Mouse (Mus musculus): Measurements from ENCODE around the gene Cx3cr1. TPM values are rescaled to one million over a fixed set of nuclear protein-coding genes. Genes with fewer than 3 reads are reported as not detected.

Gene Cx3cr1
- polyA plus RNA-seq, 1 experiment from 2014 or later = 9.3 TPM

DNA sequence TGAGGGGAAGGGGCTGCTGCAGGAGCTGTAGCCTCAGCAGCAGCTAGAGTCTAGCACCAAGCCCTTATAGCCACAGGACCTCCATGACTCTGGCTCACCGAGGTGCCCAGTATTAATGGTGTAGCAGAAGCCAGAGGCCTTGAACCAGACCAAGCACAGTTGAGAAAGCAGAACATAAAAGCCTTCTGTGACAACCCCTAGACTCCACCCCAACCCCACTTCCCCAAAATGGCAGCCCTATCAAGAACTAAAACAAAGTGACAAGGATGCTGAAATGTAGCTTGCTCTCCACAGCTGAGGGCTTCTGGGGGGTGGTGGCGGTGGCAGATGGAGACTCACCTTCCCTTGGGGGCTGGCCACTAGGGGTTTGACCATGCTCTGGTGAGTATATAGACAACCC, 31.5 kb upstream of the Cx3cr1 start:
- H3K27me3 ChIP-seq (replicated peaks) = no peaks in the 10 kb centered on the region
- no peaks in the 10 kb centered on the region for H3K4me1 ChIP-seq
- no peaks in the 10 kb centered on the region for H3K36me3 ChIP-seq
- H3K9ac ChIP-seq = no peak overlapping the region
- ATAC-seq (ENCODE audit: extremely low read depth, insufficient number of reproducible peaks, low FRiP score, low TSS enrichment) = no peak
- peaks cover 17% of the 10 kb centered on the region for H3K9me3 ChIP-seq
- WGBS = 83% methylated on average over 2 of the region's 2 CpGs
- no peak overlapping the region for H3K4me2 ChIP-seq
- H3K27ac ChIP-seq (replicated peaks) = no peak overlapping the region
- H3K4me3 ChIP-seq = no peak overlapping the region

DNA sequence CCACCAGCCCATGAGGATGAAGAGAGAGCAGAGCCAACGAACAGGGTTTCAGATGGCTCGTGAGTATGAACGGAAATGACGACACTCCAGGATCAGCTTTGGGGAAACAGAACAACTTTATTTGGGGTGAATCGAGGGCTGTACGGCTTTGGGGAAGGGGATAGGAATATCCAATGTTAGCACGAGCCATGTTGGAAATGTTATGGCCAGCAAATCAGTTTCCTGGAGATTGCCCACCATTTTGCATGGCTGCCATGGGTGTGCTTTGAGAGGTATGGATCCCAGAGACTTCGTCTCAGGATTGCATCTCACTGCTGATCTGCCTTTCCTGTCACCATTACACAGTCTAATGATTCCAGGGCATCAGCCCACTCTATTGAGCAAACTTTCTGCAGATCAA, 29.6 kb upstream of the Cx3cr1 start:
- no peaks in the 10 kb centered on the region for H3K4me1 ChIP-seq
- 81% methylated on average over 8 of the region's 8 CpGs for WGBS

DNA sequence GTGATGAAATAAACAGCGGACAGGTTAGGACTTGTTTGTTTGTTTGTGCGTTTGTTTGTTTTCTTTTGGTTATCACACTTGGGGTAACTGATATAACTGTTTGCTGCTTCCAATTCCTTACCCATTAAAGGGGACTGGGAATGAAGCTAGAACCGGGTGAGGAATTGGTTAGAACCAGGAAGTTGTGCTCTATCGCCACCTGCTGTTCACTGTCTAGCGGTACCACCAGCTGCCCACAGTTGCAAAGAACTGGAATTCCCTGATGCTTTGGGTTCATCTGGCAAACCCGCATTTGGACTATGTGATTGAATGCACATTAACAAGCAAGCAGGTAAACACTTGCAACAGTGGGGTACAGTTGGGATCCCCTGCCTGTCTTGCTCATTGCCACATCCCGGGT, 29.0 kb upstream of the Cx3cr1 start:
- Histone ChIP-seq H3K27me3 (replicated peaks) (no peaks in the 10 kb centered on the region), H3K4me3 (no peak overlapping the region), H3K4me1 (0 out of 2 replicates have a peak, but pooled peaks cover 3% of the 10 kb centered on the region), H3K4me2 (0 out of 2 replicates have a peak overlapping the region, but pooled peaks have one; percentile 24), H3K36me3 (no peaks in the 10 kb centered on the region), H3K27ac (replicated peaks) (no peak overlapping the region), H3K9me3 (peaks cover 12% of the 10 kb centered on the region), H3K9ac (no peak overlapping the region; the same call in 1 of the 2 replicates)
- no peak for ATAC-seq (ENCODE audit: extremely low read depth, insufficient number of reproducible peaks, low FRiP score, low TSS enrichment)
- 20% methylated on average over 7 of the region's 7 CpGs for WGBS

More for the DNA sequence above, 29.6 kb upstream of the Cx3cr1 start:
- Histone ChIP-seq H3K36me3 (no peaks in the 10 kb centered on the region), H3K27ac (replicated peaks) (no peak overlapping the region), H3K4me2 (no peak overlapping the region), H3K27me3 (replicated peaks) (no peaks in the 10 kb centered on the region), H3K9ac (no peak overlapping the region), H3K4me3 (no peak overlapping the region), H3K9me3 (peaks cover 16% of the 10 kb centered on the region)
- no peak for ATAC-seq (ENCODE audit: extremely low read depth, insufficient number of reproducible peaks, low FRiP score, low TSS enrichment)

DNA sequence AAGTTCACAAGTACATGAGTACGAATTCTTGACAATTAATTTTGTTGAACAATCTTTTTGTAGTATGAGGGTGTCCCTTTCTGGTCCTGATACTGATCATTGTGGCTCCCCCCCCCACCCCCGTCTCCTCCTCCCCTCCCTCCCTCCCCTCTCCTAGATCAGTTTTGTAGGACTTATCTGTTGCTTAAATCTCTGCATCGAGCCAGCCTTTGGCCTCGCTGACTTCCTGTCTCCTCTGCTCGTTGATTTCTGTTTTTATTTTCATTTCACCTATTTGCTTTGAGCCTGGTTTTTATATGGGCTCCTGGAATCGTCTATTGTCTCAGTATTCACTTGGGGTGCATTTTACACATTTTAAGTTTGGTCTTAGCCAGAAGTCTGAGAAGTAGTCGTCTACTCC, 26.2 kb upstream of the Cx3cr1 start:
- Histone ChIP-seq H3K4me3 (no peak overlapping the region), H3K4me2 (no peak overlapping the region), H3K9me3 (no peaks in the 10 kb centered on the region), H3K27ac (replicated peaks) (no peak overlapping the region), H3K4me1 (0 out of 2 replicates have a peak, but pooled peaks cover 3% of the 10 kb centered on the region), H3K36me3 (no peaks in the 10 kb centered on the region), H3K27me3 (replicated peaks) (no peaks in the 10 kb centered on the region), H3K9ac (no peak overlapping the region)
- ATAC-seq (ENCODE audit: extremely low read depth, insufficient number of reproducible peaks, low FRiP score, low TSS enrichment) = no peak
- WGBS = 69% methylated on average over 7 of the region's 7 CpGs

DNA sequence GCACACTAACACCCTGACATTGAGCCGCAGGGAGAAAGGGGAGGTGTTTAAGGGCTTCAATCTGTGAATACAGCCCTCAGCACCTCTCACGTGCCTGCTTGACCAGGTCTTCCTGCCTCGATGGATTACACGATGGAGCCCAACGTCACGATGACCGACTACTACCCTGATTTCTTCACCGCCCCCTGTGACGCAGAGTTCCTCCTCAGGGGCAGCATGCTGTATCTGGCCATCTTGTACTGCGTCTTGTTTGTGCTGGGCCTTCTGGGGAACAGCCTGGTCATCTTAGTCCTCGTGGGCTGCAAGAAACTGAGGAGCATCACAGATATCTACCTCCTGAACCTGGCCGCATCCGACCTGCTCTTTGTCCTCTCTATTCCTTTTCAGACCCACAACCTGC, 24.0 kb upstream of the Cx3cr1 start:
- no peaks in the 10 kb centered on the region for H3K9me3 ChIP-seq
- 0 out of 2 replicates have a peak, but pooled peaks cover 3% of the 10 kb centered on the region for H3K4me1 ChIP-seq
- no peaks in the 10 kb centered on the region for H3K27me3 ChIP-seq (replicated peaks)
- no peak overlapping the region for H3K9ac ChIP-seq
- H3K4me3 ChIP-seq = no peak overlapping the region
- ATAC-seq (ENCODE audit: extremely low read depth, insufficient number of reproducible peaks, low FRiP score, low TSS enrichment) = no peak
- no peak overlapping the region for H3K27ac ChIP-seq (replicated peaks)
- 75% methylated on average over 13 of the region's 13 CpGs for WGBS
- no peaks in the 10 kb centered on the region for H3K36me3 ChIP-seq
- H3K4me2 ChIP-seq = no peak overlapping the region

DNA sequence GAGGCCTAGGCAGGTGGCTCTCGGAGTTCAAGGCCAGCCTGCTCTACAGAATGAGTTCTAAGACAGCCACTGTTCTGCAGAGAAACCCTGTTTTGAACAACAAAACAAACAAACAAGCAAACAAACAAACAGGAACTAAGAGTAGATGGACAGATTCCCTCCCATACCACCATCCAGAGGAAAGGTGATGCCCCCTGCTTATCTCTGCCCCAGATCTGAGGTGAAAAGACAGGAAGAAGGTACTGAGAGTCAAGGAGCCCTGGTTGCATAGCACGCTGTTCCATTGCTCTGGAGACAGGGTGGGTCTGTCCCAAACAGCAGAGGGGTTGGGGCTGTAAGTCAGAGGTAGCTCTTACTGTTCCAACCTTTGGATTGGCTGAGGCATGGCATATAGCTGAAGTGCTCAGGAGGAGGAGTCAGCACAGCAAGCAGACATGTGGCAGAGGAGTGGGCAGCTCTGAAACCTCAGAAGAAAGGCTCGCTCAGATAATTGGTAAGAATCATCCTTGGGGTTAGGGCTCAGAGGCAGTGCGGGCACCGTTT, 22.1 kb upstream of the Cx3cr1 start, which contains the start of gene Ccr8:
Gene Ccr8 (plus strand): TSS at position 419 of the 543 bp plus-strand sequence.
- Histone ChIP-seq H3K4me2 (no peak within 1 kb of the TSS), H3K27ac (replicated peaks) (no peak within 1 kb of the TSS), H3K27me3 (replicated peaks) (no peaks in the 10 kb centered on the region), H3K9ac (no peak within 1 kb of the TSS), H3K4me1 (0 out of 2 replicates have a peak, but pooled peaks cover 3% of the 10 kb centered on the region), H3K4me3 (no peak within 1 kb of the TSS), H3K9me3 (no peaks in the 10 kb centered on the region), H3K36me3 (no peaks in the 10 kb centered on the region)
- ATAC-seq (ENCODE audit: extremely low read depth, insufficient number of reproducible peaks, low FRiP score, low TSS enrichment) = no peak
- 69% methylated on average over 5 of the region's 5 CpGs for WGBS

DNA sequence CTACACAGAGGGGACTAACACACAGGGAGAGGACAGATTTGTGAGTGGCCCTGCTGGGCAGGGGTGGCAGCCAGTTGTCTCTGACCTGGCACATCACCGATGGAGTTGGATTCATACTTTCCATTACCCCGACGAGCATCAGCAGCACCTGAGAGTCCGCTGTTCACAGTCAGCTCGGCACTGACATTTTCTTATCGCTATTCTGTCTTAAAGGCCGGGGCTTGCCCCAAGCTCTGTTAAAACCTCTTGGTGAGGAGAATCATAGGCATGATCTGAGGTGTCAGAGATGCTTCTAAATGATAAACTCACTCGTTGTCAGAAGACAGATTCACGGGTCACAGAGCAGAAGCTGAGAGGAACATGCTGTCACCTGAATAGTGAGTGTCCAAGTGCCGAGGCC, 21.4 kb upstream of the Cx3cr1 start:
- ATAC-seq (ENCODE audit: extremely low read depth, insufficient number of reproducible peaks, low FRiP score, low TSS enrichment) = no peak
- H3K4me1 ChIP-seq = 0 out of 2 replicates have a peak, but pooled peaks cover 3% of the 10 kb centered on the region
- no peak overlapping the region for H3K4me3 ChIP-seq
- no peak overlapping the region for H3K27ac ChIP-seq (replicated peaks)
- H3K9ac ChIP-seq = no peak overlapping the region
- H3K4me2 ChIP-seq = no peak overlapping the region
- H3K27me3 ChIP-seq (replicated peaks) = no peaks in the 10 kb centered on the region
- 69% methylated on average over 10 of the region's 10 CpGs for WGBS
- H3K9me3 ChIP-seq = no peaks in the 10 kb centered on the region
- no peaks in the 10 kb centered on the region for H3K36me3 ChIP-seq

DNA sequence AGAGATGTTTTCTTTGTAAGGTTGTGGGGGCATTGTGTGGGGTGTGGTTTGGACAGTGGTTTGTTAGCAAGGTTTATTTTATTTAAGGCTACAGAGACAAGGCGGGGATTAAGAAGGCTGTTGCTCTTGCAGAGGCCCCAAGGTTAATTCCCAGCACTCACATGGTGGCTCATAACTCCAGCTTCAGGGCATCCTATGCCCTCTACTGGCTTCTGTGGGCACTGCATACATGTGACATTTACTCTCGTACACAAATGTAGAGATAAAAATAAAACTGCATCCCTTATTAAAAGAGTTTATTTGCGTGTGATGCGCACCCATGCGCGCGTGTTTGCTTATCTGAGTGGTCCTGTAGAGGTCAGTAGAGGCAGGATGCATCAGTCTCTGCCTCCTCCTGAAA, 19.4 kb upstream of the Cx3cr1 start:
- 74% methylated on average over 7 of the region's 7 CpGs for WGBS
- Histone ChIP-seq H3K9ac (no peak overlapping the region), H3K4me3 (no peak overlapping the region), H3K4me2 (no peak overlapping the region), H3K27ac (replicated peaks) (no peak overlapping the region), H3K36me3 (no peaks in the 10 kb centered on the region), H3K27me3 (replicated peaks) (no peaks in the 10 kb centered on the region), H3K4me1 (0 out of 2 replicates have a peak, but pooled peaks cover 2% of the 10 kb centered on the region), H3K9me3 (no peaks in the 10 kb centered on the region)
- ATAC-seq (ENCODE audit: extremely low read depth, insufficient number of reproducible peaks, low FRiP score, low TSS enrichment) = no peak

DNA sequence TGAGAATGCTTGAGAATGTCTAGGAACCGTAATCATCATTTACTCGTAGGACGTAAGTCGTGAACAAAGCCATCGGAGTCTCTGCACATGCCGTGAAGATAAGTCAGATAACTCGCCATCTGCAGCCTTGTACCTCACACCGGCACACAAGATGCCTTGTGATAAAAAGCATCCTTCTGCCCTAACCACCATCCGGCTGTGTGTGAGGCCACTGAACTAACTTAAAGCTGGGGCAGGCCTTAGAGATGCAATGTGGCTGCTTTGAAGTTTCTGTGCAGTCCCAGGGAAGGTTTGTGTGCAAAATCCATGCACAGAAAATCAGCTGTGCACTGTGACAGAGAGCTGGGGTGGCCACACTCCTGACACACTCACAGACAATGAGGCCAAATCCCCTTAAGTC, 14.7 kb upstream of the Cx3cr1 start:
- Histone ChIP-seq H3K4me3 (no peak overlapping the region), H3K36me3 (no peaks in the 10 kb centered on the region), H3K4me1 (no peaks in the 10 kb centered on the region), H3K9me3 (no peaks in the 10 kb centered on the region), H3K9ac (no peak overlapping the region), H3K27me3 (replicated peaks) (no peaks in the 10 kb centered on the region), H3K4me2 (no peak overlapping the region), H3K27ac (replicated peaks) (no peak overlapping the region)
- no peak for ATAC-seq (ENCODE audit: extremely low read depth, insufficient number of reproducible peaks, low FRiP score, low TSS enrichment)
- WGBS = 73% methylated on average over 9 of the region's 9 CpGs

DNA sequence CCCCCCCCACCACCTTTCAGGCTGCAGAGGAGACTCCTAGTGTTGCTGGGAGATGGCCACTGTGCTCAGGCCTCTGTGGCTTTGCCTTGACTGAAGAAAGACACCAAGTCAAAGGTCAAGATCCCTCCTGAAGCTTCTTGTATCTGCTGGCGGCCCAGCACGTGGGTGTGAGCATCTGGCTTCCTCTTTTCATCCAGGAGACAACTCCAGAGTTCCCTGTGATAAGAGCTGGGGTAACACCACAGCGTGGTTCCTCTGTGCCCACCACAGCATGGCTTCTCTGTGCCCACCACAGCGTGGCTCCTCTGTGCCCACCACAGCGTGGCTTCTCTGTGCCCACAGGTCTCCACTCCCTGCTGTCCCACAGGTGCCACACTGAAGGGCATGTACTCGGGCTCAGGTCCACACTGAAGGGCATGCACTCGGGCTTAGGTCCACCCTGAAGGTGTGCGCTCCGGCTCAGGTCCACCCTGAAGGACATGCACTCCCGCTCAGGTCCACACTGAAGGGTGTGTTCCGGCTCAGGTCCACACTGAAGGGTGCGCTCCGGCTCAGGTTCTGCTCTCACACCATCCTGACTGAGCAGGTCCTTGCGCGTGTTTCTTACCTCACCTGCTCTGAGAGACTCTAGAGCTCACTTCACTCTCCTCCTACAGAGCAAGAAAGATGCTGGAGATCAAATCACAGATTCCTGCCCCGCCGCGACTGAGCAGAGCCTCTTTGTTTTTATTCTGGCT, 13.6 kb upstream of the Cx3cr1 start:
- Histone ChIP-seq H3K36me3 (no peaks in the 10 kb centered on the region), H3K27ac (replicated peaks) (no peak overlapping the region), H3K27me3 (replicated peaks) (no peaks in the 10 kb centered on the region), H3K9ac (no peak overlapping the region), H3K9me3 (no peaks in the 10 kb centered on the region), H3K4me3 (no peak overlapping the region), H3K4me2 (no peak overlapping the region), H3K4me1 (no peaks in the 10 kb centered on the region)
- ATAC-seq (ENCODE audit: extremely low read depth, insufficient number of reproducible peaks, low FRiP score, low TSS enrichment) = no peak; the same call in 1 of the 2 replicates
- 74% methylated on average over 18 of the region's 18 CpGs for WGBS

DNA sequence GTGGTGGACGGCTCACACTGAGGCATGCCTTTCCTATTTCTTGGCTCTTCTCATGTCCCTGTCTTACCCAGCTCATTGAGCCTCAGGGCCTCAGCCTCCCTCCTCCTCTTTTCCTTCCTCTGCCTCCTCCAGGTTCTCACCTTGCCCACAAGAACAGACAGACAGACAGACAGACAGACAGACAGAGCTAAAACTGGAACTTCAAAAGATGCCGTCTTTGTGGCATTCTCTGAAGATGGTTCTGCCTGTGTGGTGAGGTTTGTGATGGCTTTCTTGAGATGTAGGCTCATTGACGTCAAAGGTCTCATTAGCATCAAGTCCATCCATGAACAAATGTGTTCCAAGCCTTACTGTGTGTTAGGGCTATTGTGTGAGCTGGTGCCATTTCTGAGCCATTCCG, 13.0 kb upstream of the Cx3cr1 start:
- ATAC-seq (ENCODE audit: extremely low read depth, insufficient number of reproducible peaks, low FRiP score, low TSS enrichment) = no peak
- Histone ChIP-seq H3K4me1 (no peaks in the 10 kb centered on the region), H3K27ac (replicated peaks) (no peak overlapping the region), H3K4me3 (no peak overlapping the region), H3K27me3 (replicated peaks) (no peaks in the 10 kb centered on the region), H3K4me2 (no peak overlapping the region), H3K36me3 (no peaks in the 10 kb centered on the region), H3K9me3 (no peaks in the 10 kb centered on the region), H3K9ac (no peak overlapping the region)
- whole genome bisulfite sequencing = 74% methylated on average over 4 of the region's 4 CpGs

DNA sequence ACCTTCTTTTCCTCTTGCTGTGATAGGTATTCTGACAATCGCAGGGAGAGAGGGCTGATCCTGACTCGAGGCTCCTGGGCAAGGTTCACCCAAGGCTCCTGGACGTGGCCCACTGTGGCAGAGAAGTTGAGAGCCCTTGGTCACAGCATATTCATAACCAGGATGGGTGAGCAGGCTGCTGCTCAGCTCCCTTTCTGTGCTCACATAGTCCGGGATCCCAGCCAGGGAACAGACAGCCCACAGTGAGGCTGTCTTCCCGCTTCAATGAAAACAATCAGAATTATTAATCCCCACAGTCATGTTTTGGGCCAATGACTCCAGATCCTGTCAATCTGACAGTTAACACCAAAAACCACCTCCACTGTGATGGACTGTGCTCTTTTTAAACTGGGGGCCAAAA, 12.3 kb upstream of the Cx3cr1 start:
- H3K4me1 ChIP-seq = no peaks in the 10 kb centered on the region
- no peaks in the 10 kb centered on the region for H3K9me3 ChIP-seq
- no peak for ATAC-seq (ENCODE audit: extremely low read depth, insufficient number of reproducible peaks, low FRiP score, low TSS enrichment)
- H3K27me3 ChIP-seq (replicated peaks) = no peaks in the 10 kb centered on the region
- H3K4me3 ChIP-seq = no peak overlapping the region
- H3K27ac ChIP-seq (replicated peaks) = no peak overlapping the region
- no peak overlapping the region for H3K9ac ChIP-seq
- WGBS = 64% methylated on average over 5 of the region's 5 CpGs
- H3K4me2 ChIP-seq = no peak overlapping the region
- H3K36me3 ChIP-seq = no peaks in the 10 kb centered on the region

All from heart, embryonic 13.5 days (tissue).